ENCODE assay signal across 9 mouse cellular contexts in genomic region chr10:40629656-40630311, GRCm38 (mm10). TPM values are rescaled to one million over a fixed set of nuclear protein-coding genes. Genes with fewer than 3 reads are reported as not detected.
A peak's percentile ranks its signal among the peaks of the same experiment; 100 is the strongest.
DNase-seq lines count a peak whose midpoint lies in the region; ATAC-seq and TF ChIP-seq lines count a peak whose summit lies in the region.
"Had no signal": no experiment of that assay in that cellular context is flagged by ENCODE, and none has a peak within 500 bp of the region (broad histone marks: within the 10 kb centered on the region; RNA-seq: fewer than 3 reads in every experiment).

Ddo (plus strand) TSS chr10:40630011.

- H3K27ac ChIP-seq in kidney, embryonic 14.5 days (ENCODE audit: low read depth, low read length): no peak within 1 kb of the TSS
- peak within 1 kb of the TSS; percentile 89 for H3K27ac ChIP-seq in layer of hippocampus, adult 2 months
- no peak within 1 kb of the TSS for H3K27ac ChIP-seq in stomach, embryonic 15.5 days
- H3K27ac ChIP-seq in midbrain, embryonic 15.5 days: no peak within 1 kb of the TSS
- H3K27ac ChIP-seq: macrophage had no signal

- DNase-seq in kidney, adult 11 months: peak; percentile 94
- peak; percentile 81 for DNase-seq in cerebellum, adult 11-12 months
- DNase-seq in heart, adult 9 months (ENCODE audit: low spot score in 2 of 2): peak; percentile 87 to 91
- DNase-seq in layer of hippocampus, adult 2 months (ENCODE audit: low spot score in 2 of 2): peak; percentile 51 to 63
- no peak for DNase-seq in spleen, adult 12 weeks (ENCODE audit: low spot score)

- no peak within 1 kb of the TSS for H3K4me3 ChIP-seq in kidney, embryonic 14.5 days (ENCODE audit: low read length)
- peak within 1 kb of the TSS; percentile 52 for H3K4me3 ChIP-seq in layer of hippocampus, adult 2 months
- no peak within 1 kb of the TSS for H3K4me3 ChIP-seq in stomach, embryonic 15.5 days (replicated peaks)
- H3K4me3 ChIP-seq in midbrain, embryonic 15.5 days: no peak within 1 kb of the TSS

- no peaks in the 10 kb centered on the region for H3K27me3 ChIP-seq in kidney, embryonic 14.5 days (ENCODE audit: control insufficient read depth, insufficient read depth, low read length)
- H3K27me3 ChIP-seq in stomach, embryonic 15.5 days (replicated peaks): no peaks in the 10 kb centered on the region
- no peaks in the 10 kb centered on the region for H3K27me3 ChIP-seq in midbrain, embryonic 15.5 days (replicated peaks)

- H3K36me3 ChIP-seq in kidney, embryonic 14.5 days (ENCODE audit: control insufficient read depth, insufficient read depth, low read length): no peaks in the 10 kb centered on the region
- no peaks in the 10 kb centered on the region for H3K36me3 ChIP-seq in stomach, embryonic 15.5 days
- H3K36me3 ChIP-seq in midbrain, embryonic 15.5 days (replicated peaks): no peaks in the 10 kb centered on the region

- WGBS in kidney, embryonic 14.5 days: 73% methylated on average over 8 of the region's 8 CpGs
- 38% methylated on average over 8 of the region's 8 CpGs for WGBS in stomach, embryonic 15.5 days
- WGBS in midbrain, embryonic 15.5 days: 76% methylated on average over 8 of the region's 8 CpGs

- no peak within 1 kb of the TSS for H3K9ac ChIP-seq in kidney, embryonic 14.5 days (ENCODE audit: low read depth, low read length)
- H3K9ac ChIP-seq in stomach, embryonic 15.5 days: no peak within 1 kb of the TSS
- no peak within 1 kb of the TSS for H3K9ac ChIP-seq in midbrain, embryonic 15.5 days

- H3K4me2 ChIP-seq in kidney, embryonic 14.5 days (replicated peaks; ENCODE audit: low read depth, low read length): no peak within 1 kb of the TSS
- peak within 1 kb of the TSS; percentile 7; the same call in 1 of the 2 replicates for H3K4me2 ChIP-seq in stomach, embryonic 15.5 days
- no peak within 1 kb of the TSS for H3K4me2 ChIP-seq in midbrain, embryonic 15.5 days

- no peaks in the 10 kb centered on the region for H3K4me1 ChIP-seq in kidney, embryonic 14.5 days (ENCODE audit: control insufficient read depth, insufficient read depth, low read length)
- H3K4me1 ChIP-seq in stomach, embryonic 15.5 days: no peaks in the 10 kb centered on the region
- no peaks in the 10 kb centered on the region for H3K4me1 ChIP-seq in midbrain, embryonic 15.5 days

- no peak for TF ChIP-seq CTCF in layer of hippocampus, adult 2 months (conservative IDR thresholded peaks at IDR 0.05)

- H3K9me3 ChIP-seq in kidney, embryonic 14.5 days (ENCODE audit: control insufficient read depth, low read length): no peaks in the 10 kb centered on the region
- H3K9me3 ChIP-seq in stomach, embryonic 15.5 days: no peaks in the 10 kb centered on the region
- no peaks in the 10 kb centered on the region for H3K9me3 ChIP-seq in midbrain, embryonic 15.5 days

- ATAC-seq in kidney, embryonic 14.5 days (ENCODE audit: low FRiP score, low TSS enrichment): no peak
- peak; percentile 70; the same call in 1 of the 2 replicates for ATAC-seq in stomach, embryonic 15.5 days (ENCODE audit: insufficient read depth, low FRiP score, low read depth)
- no peak for ATAC-seq in midbrain, embryonic 15.5 days (replicated peaks)

RNA-seq across cellular contexts. Expression of gene Ddo, which starts in this region (rescaled TPM):
- polyA plus RNA-seq in kidney, embryonic 14.5 days (2014; fragmentation: Nextera tagmentation; extraction: Ambion mirVana): 0.14 and 0.20 TPM in 2 replicates
- total RNA-seq in layer of hippocampus, adult 2 months (2021): 10 to 100 TPM; 18.9 to 21.5 TPM
- polyA plus RNA-seq in stomach, embryonic 15.5 days (2015; fragmentation: Nextera tagmentation; extraction: Ambion mirVana): 1.4 TPM in 2 replicates
- polyA plus RNA-seq in midbrain, embryonic 15.5 days (2015; fragmentation: Nextera tagmentation; extraction: Ambion mirVana): 0.82 and 0.98 TPM in 2 replicates
- polyA plus RNA-seq: macrophage had no signal
